Mouse (Mus musculus): Measurements from ENCODE around the gene Upk1b. TPM values are rescaled to one million over a fixed set of nuclear protein-coding genes. Genes with fewer than 3 reads are reported as not detected.

The Upk1b gene
- total RNA-seq, 2 experiments from 2014 or later = 0.49 TPM; not detected in 1

GRCm38 (mm10) chr16:38763508-38763907 is 36.6 kb downstream of the Upk1b start:
- DNase-seq (ENCODE audit: low spot score in 2 of 2) = no peak

- DNase-seq (ENCODE audit: low spot score in 2 of 2) = no peak
Measured at GRCm38 (mm10) chr16:38762401-38762800, 37.7 kb downstream of the Upk1b start.

- no peak for DNase-seq (ENCODE audit: low spot score in 2 of 2)
Measured at GRCm38 (mm10) chr16:38761972-38762371, 38.2 kb downstream of the Upk1b start.

GRCm38 (mm10) chr16:38760834-38761375 is 39.2 kb downstream of the Upk1b start:
- no peak for DNase-seq (ENCODE audit: low spot score in 2 of 2)

- no peak for DNase-seq (ENCODE audit: low spot score in 2 of 2)
Measured at GRCm38 (mm10) chr16:38760239-38760638, 39.9 kb downstream of the Upk1b start.

GRCm38 (mm10) chr16:38758104-38758861 is 41.8 kb downstream of the Upk1b start:
- DNase-seq (ENCODE audit: low spot score in 2 of 2) = no peak

- no peak for DNase-seq (ENCODE audit: low spot score in 2 of 2)
Measured at GRCm38 (mm10) chr16:38757626-38758025, 42.5 kb downstream of the Upk1b start.

- no peak for DNase-seq (ENCODE audit: low spot score in 2 of 2)
Measured at GRCm38 (mm10) chr16:38756572-38756971, 43.6 kb downstream of the Upk1b start.

- no peak for DNase-seq (ENCODE audit: low spot score in 2 of 2)
Measured at GRCm38 (mm10) chr16:38756177-38756503, 44.0 kb downstream of the Upk1b start.

- DNase-seq (ENCODE audit: low spot score in 2 of 2) = no peak
Measured at GRCm38 (mm10) chr16:38755452-38756176, 44.5 kb downstream of the Upk1b start.

GRCm38 (mm10) chr16:38753631-38754030 is 46.5 kb downstream of the Upk1b start:
- DNase-seq (ENCODE audit: low spot score in 2 of 2) = no peak

GRCm38 (mm10) chr16:38750803-38751202 is 49.3 kb downstream of the Upk1b start:
- DNase-seq (ENCODE audit: low spot score in 2 of 2) = no peak

- no peak for DNase-seq (ENCODE audit: low spot score in 2 of 2)
Measured at GRCm38 (mm10) chr16:38743941-38744673, 56.0 kb downstream of the Upk1b start.

- no peak for DNase-seq (ENCODE audit: low spot score in 2 of 2)
Measured at GRCm38 (mm10) chr16:38742659-38743131, 57.4 kb downstream of the Upk1b start.

GRCm38 (mm10) chr16:38742113-38742658 is 57.9 kb downstream of the Upk1b start, which contains the start of gene B4galt4:
B4galt4 (plus strand) TSS chr16:38742264.
- DNase-seq (ENCODE audit: low spot score in 2 of 2) = peak; percentile 62 to 79

GRCm38 (mm10) chr16:38741204-38741903 is 58.8 kb downstream of the Upk1b start:
- DNase-seq (ENCODE audit: low spot score in 2 of 2) = no peak

- no peak for DNase-seq (ENCODE audit: low spot score in 2 of 2)
Measured at GRCm38 (mm10) chr16:38730921-38731320, 69.2 kb downstream of the Upk1b start.

- DNase-seq (ENCODE audit: low spot score in 2 of 2) = no peak
Measured at GRCm38 (mm10) chr16:38729610-38730288, 70.4 kb downstream of the Upk1b start.

GRCm38 (mm10) chr16:38729139-38729538 is 71.0 kb downstream of the Upk1b start:
- DNase-seq (ENCODE audit: low spot score in 2 of 2) = no peak

- no peak for DNase-seq (ENCODE audit: low spot score in 2 of 2)
Measured at GRCm38 (mm10) chr16:38728576-38729132, 71.5 kb downstream of the Upk1b start.

Measured in gastrocnemius, postnatal 4 days (tissue).